Mouse (Mus musculus): ENCODE data around the gene Prex1. TPM values are rescaled to one million over a fixed set of nuclear protein-coding genes. Genes with fewer than 3 reads are reported as not detected.

Gene Prex1
- polyA plus RNA-seq, 1 experiment from 2014 or later = 12.0 TPM

DNA sequence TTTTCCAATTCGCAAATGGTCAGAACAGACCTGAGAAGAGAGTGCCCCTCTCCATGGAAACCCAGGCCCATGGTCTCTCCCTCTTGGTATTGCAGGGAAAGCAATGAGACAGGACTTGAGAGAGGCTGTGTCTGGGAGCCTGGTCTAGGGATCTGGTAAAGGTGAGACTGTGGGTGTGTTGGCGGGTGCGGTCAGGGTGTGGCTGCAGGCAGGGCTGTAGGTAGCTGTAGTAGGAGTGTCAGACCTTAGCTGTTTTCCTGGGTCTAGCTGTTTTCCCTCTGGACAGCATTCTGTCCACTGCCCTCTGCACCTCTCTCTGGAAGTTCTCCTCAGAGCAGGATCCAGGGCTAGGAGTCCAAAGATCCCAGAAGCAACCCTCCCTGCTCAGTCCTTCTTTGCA is 141.3 kb downstream of the Prex1 start:
- Histone ChIP-seq H3K36me3 (peaks cover 35% of the 10 kb centered on the region), H3K27ac (ENCODE audit: poor library complexity, severe bottlenecking) (no peak overlapping the region)
- ATAC-seq (ENCODE audit: insufficient number of reproducible peaks, low FRiP score) = no peak

DNA sequence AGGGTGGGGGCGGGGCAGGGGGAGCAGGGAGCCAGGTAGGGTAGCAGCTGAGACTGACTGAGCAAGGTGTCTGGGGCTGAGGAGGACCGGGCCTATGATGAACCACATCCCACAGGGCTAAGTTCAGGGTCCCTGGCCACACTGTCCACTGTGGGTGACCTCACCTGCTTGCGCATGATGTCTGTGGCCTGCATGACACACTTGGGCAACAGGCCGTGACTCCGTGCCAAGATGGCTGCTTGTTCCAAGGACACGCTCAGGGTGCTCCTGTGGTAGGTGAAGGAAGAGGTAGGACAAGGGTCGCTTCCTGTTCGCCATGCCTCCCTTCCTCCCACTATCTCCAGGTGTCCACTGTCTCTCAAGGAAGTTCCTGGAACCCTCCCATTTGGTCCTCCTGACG is 144.4 kb downstream of the Prex1 start:
- Histone ChIP-seq H3K4me3 (no peak overlapping the region), H3K27ac (ENCODE audit: poor library complexity, severe bottlenecking) (no peak overlapping the region), H3K9ac (no peak overlapping the region), H3K9me3 (replicated peaks) (no peaks in the 10 kb centered on the region), H3K4me2 (no peak overlapping the region), H3K36me3 (peaks cover 39% of the 10 kb centered on the region), H3K27me3 (replicated peaks) (no peaks in the 10 kb centered on the region), H3K4me1 (replicated peaks) (no peaks in the 10 kb centered on the region; the same call in none of the 2 replicates)
- WGBS = 82% methylated on average over 9 of the region's 9 CpGs
- no peak for ATAC-seq (ENCODE audit: insufficient number of reproducible peaks, low FRiP score)

More for the DNA sequence above, 141.3 kb downstream of the Prex1 start:
- H3K4me3 ChIP-seq = no peak overlapping the region
- no peaks in the 10 kb centered on the region for H3K9me3 ChIP-seq (replicated peaks)
- no peak overlapping the region for H3K9ac ChIP-seq
- no peak overlapping the region for H3K4me2 ChIP-seq
- H3K27me3 ChIP-seq (replicated peaks) = no peaks in the 10 kb centered on the region
- H3K4me1 ChIP-seq (replicated peaks) = peaks cover 5% of the 10 kb centered on the region
- WGBS = 95% methylated on average over 3 of the region's 3 CpGs

DNA sequence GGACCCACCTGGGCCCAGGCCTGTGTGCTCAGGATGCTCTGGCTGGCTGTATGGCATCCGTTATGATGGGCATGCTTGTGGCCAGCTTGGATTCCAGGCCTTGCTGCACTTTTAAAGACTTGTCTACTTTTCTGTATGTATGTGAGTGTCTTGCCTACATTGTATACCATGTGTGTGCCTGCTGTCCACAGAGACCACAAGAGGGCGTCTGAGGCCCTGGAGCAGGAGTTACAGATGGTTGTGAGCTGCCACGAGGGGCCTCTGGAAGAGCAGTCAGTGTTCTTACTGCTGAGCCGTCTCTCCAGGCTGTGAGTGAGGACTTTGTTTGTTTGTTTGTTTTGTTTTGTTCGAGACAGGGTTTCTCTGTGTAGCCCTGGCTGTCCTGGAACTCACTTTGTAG is 148.1 kb downstream of the Prex1 start:
- 70% methylated on average over 5 of the region's 5 CpGs for WGBS
- H3K36me3 ChIP-seq = peaks cover 23% of the 10 kb centered on the region
- H3K9ac ChIP-seq = no peak overlapping the region
- H3K27me3 ChIP-seq (replicated peaks) = no peaks in the 10 kb centered on the region
- no peak overlapping the region for H3K4me2 ChIP-seq
- H3K4me3 ChIP-seq = no peak overlapping the region
- H3K4me1 ChIP-seq (replicated peaks) = no peaks in the 10 kb centered on the region; the same call in none of the 2 replicates
- no peak for ATAC-seq (ENCODE audit: insufficient number of reproducible peaks, low FRiP score)
- no peak overlapping the region for H3K27ac ChIP-seq (ENCODE audit: poor library complexity, severe bottlenecking)
- H3K9me3 ChIP-seq (replicated peaks) = no peaks in the 10 kb centered on the region

DNA sequence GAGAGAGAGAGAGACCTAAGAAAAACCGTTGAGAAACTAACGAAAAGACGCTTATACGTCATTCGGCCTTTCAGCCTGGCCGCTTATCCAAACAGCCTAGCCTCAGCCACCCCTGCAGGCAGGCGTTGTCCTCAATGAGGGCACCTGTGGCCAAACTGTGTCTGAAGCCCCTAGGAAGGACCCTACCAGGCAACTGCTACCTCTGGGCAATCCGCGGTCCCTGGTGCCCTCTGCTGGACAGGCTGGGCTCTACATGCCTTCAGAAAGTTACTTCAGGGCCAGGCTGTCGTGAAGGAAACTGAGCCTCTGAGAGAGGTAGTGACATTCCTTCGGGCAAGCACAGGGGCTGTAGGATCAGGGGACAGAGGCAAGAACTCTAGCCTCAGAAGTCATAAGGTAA is 149.2 kb downstream of the Prex1 start:
- H3K4me1 ChIP-seq (replicated peaks) = no peaks in the 10 kb centered on the region; the same call in none of the 2 replicates
- no peak overlapping the region for H3K9ac ChIP-seq
- no peaks in the 10 kb centered on the region for H3K27me3 ChIP-seq (replicated peaks)
- peak overlapping the region; percentile 48 for H3K4me2 ChIP-seq
- 0 out of 2 replicates have a peak, but pooled peaks have one; percentile 51 for ATAC-seq (ENCODE audit: insufficient number of reproducible peaks, low FRiP score)
- peaks cover 18% of the 10 kb centered on the region for H3K36me3 ChIP-seq
- no peaks in the 10 kb centered on the region for H3K9me3 ChIP-seq (replicated peaks)
- no peak overlapping the region for H3K27ac ChIP-seq (ENCODE audit: poor library complexity, severe bottlenecking)
- no peak overlapping the region for H3K4me3 ChIP-seq
- 8% methylated on average over 11 of the region's 11 CpGs for WGBS

DNA sequence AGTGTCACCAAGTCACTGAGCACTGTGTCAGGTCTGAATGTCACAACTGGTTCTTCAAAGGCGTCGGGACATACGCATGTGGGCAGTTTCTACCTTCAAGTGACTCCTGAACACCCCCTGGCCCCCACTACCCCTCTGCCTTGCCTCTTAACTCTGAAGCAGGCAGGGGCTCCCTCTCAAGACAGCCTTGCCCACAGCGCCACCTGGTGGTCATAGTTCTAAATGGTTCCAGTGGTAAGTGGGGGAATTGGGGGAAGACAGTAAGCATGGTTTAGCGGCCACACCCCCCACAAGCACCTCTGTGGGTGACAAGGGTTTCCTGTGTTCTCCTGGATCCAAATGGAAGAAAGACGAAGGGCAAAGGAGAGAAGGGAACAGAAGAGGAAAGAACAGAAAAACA is 149.7 kb downstream of the Prex1 start:
- Histone ChIP-seq H3K4me3 (no peak overlapping the region), H3K4me1 (replicated peaks) (no peaks in the 10 kb centered on the region; the same call in none of the 2 replicates), H3K9ac (no peak overlapping the region), H3K36me3 (peaks cover 18% of the 10 kb centered on the region), H3K4me2 (peak overlapping the region; percentile 48), H3K9me3 (replicated peaks) (no peaks in the 10 kb centered on the region), H3K27ac (ENCODE audit: poor library complexity, severe bottlenecking) (no peak overlapping the region), H3K27me3 (replicated peaks) (no peaks in the 10 kb centered on the region)
- WGBS = 10% methylated on average over 6 of the region's 6 CpGs
- 0 out of 2 replicates have a peak, but pooled peaks have one; percentile 38 for ATAC-seq (ENCODE audit: insufficient number of reproducible peaks, low FRiP score)

DNA sequence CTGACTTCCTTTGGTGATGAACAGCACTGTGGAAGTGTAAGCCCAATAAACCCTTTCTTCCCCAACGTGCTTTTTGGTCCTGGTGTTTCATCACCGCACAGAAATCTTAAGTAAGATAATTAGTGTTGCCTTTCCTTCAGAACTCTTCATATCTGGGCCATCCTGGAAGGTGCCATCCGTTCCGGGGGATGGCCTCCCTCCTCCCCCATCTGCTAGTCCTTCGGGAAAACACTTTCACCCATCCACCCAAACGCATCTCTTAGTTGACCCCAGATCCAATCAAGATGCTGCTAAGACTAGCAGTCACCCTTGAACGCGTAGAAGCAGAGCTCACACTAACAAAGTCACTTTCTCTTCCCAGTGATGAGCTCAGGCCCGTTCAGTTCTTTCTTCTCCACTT is 150.6 kb downstream of the Prex1 start:
- Histone ChIP-seq H3K4me3 (no peak overlapping the region), H3K4me1 (replicated peaks) (no peaks in the 10 kb centered on the region; the same call in none of the 2 replicates), H3K27ac (ENCODE audit: poor library complexity, severe bottlenecking) (no peak overlapping the region), H3K9me3 (replicated peaks) (no peaks in the 10 kb centered on the region), H3K36me3 (peaks cover 12% of the 10 kb centered on the region), H3K27me3 (replicated peaks) (no peaks in the 10 kb centered on the region), H3K9ac (no peak overlapping the region), H3K4me2 (no peak overlapping the region)
- ATAC-seq (ENCODE audit: insufficient number of reproducible peaks, low FRiP score) = no peak
- 88% methylated on average over 9 of the region's 9 CpGs for WGBS

DNA sequence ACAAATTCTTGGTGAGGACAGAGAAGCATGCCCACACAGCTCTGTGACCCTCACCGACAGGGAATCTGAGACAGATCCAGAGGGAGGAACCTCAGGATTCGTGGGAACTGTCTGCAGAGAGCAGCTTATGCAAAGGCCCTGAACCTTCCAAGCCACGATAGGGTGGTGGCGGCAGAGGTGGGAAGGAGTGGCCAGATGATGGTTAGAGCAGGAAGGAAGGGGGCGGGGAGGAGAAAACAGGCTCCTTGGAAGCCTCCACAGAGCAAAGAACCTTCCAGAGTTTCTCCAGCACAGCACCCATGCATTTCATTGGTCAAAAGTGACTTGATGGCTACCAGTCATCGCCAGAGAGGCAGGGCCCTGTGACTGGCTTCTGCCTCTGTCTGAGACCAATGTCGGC is 151.9 kb downstream of the Prex1 start:
- WGBS = 51% methylated on average over 7 of the region's 7 CpGs
- Histone ChIP-seq H3K27ac (ENCODE audit: poor library complexity, severe bottlenecking) (no peak overlapping the region), H3K4me1 (replicated peaks) (no peaks in the 10 kb centered on the region; the same call in 1 of the 2 replicates), H3K36me3 (peaks cover 4% of the 10 kb centered on the region; the same call in 1 of the 2 replicates), H3K9me3 (replicated peaks) (no peaks in the 10 kb centered on the region), H3K4me2 (no peak overlapping the region), H3K27me3 (replicated peaks) (no peaks in the 10 kb centered on the region), H3K9ac (no peak overlapping the region), H3K4me3 (no peak overlapping the region)
- ATAC-seq (ENCODE audit: insufficient number of reproducible peaks, low FRiP score) = no peak

DNA sequence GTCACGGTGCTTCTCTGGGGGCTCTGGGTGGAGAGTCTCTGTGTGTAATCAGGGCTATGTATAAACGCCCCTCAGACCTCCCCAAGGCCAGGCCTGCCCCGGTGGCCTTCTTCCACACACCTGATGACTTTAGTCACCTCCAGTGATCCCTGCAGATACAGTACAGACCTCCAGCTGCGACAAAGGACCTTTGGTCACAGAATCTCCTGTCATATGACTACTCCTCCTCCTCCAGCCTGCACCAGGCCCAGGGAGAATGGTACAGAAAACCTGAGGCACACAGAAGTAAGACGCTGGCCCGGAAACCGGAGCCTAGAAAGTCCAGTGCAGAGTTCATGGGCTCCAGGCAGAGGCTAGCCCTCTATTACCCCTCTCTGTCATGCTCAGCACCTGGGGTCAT is 152.8 kb downstream of the Prex1 start:
- Histone ChIP-seq H3K4me2 (no peak overlapping the region), H3K27me3 (replicated peaks) (no peaks in the 10 kb centered on the region), H3K4me1 (replicated peaks) (no peaks in the 10 kb centered on the region; the same call in 1 of the 2 replicates), H3K9ac (no peak overlapping the region), H3K27ac (ENCODE audit: poor library complexity, severe bottlenecking) (no peak overlapping the region), H3K36me3 (peaks cover 4% of the 10 kb centered on the region; the same call in 1 of the 2 replicates), H3K4me3 (no peak overlapping the region), H3K9me3 (replicated peaks) (no peaks in the 10 kb centered on the region)
- 80% methylated on average over 7 of the region's 7 CpGs for WGBS
- ATAC-seq (ENCODE audit: insufficient number of reproducible peaks, low FRiP score) = no peak

DNA sequence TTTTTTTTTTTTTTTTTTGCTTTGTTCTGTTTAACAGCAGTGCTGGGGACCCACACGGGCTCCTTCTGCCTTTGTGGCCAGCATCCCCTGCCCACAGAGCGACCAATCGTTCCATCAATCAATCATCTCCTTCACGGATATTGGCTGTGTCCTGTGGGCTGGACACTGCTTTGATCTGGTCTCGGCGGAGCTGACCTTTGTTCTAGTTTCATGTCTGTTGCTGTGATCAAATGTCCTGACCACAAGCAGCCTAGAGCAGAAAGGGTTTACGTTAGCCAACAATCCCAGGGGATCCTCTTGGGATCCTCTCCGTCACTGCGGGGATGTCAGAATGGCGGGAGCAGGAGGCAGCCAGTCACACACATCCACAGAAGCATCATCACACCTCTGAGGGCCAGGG is 154.1 kb downstream of the Prex1 start:
- Histone ChIP-seq H3K9me3 (replicated peaks) (no peaks in the 10 kb centered on the region), H3K27me3 (replicated peaks) (no peaks in the 10 kb centered on the region), H3K27ac (ENCODE audit: poor library complexity, severe bottlenecking) (no peak overlapping the region), H3K4me1 (replicated peaks) (no peaks in the 10 kb centered on the region; the same call in none of the 2 replicates), H3K4me2 (no peak overlapping the region), H3K9ac (no peak overlapping the region), H3K4me3 (no peak overlapping the region), H3K36me3 (no peaks in the 10 kb centered on the region)
- WGBS = 46% methylated on average over 10 of the region's 10 CpGs
- ATAC-seq (ENCODE audit: insufficient number of reproducible peaks, low FRiP score) = no peak

DNA sequence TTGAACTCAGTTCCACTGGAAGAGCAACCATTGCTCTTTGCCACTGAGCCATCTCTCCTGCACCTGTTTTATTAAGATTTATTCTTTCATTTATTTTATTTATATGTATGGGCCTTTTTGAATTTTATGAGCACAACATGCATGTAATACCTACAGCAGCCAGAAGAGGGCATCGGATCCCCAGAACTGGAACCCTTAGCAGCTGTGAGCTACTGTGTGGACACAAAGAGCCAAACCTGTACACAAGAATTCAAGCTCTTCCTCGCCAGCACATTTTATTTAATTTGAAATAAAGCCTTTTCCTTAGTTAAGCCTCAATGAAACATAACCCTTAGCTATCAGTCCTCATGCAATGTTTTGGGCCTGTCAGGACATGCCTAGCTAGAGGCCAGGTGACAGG is 158.1 kb downstream of the Prex1 start:
- WGBS = 57% methylated on average over 2 of the region's 2 CpGs
- Histone ChIP-seq H3K27me3 (replicated peaks) (no peaks in the 10 kb centered on the region), H3K27ac (ENCODE audit: poor library complexity, severe bottlenecking) (no peak overlapping the region), H3K9me3 (replicated peaks) (no peaks in the 10 kb centered on the region), H3K4me1 (replicated peaks) (peaks cover 24% of the 10 kb centered on the region), H3K4me3 (no peak overlapping the region), H3K9ac (no peak overlapping the region), H3K36me3 (no peaks in the 10 kb centered on the region), H3K4me2 (no peak overlapping the region)
- no peak for ATAC-seq (ENCODE audit: insufficient number of reproducible peaks, low FRiP score)

DNA sequence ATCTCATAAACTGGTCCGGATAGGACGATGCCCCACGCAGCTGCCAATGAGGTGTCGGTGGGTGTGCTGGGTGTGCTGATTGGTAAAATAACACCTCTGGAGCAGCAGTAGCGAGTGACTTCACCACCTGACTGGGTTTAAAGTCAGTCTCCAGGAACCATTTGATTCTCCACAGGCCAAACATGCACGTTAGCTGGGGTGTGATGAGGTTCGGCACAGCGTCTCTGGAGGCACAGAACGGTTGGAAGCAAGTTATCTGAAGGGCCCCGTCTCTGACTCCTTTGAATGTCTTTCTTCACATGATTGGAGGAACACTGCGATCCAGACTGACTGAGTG is 159.5 kb downstream of the Prex1 start:
- Histone ChIP-seq H3K4me2 (no peak overlapping the region), H3K4me1 (replicated peaks) (peaks cover 24% of the 10 kb centered on the region), H3K27ac (ENCODE audit: poor library complexity, severe bottlenecking) (no peak overlapping the region), H3K36me3 (no peaks in the 10 kb centered on the region), H3K9me3 (replicated peaks) (no peaks in the 10 kb centered on the region), H3K4me3 (no peak overlapping the region), H3K27me3 (replicated peaks) (no peaks in the 10 kb centered on the region), H3K9ac (no peak overlapping the region)
- ATAC-seq (ENCODE audit: insufficient number of reproducible peaks, low FRiP score) = no peak
- 72% methylated on average over 11 of the region's 11 CpGs for WGBS

DNA sequence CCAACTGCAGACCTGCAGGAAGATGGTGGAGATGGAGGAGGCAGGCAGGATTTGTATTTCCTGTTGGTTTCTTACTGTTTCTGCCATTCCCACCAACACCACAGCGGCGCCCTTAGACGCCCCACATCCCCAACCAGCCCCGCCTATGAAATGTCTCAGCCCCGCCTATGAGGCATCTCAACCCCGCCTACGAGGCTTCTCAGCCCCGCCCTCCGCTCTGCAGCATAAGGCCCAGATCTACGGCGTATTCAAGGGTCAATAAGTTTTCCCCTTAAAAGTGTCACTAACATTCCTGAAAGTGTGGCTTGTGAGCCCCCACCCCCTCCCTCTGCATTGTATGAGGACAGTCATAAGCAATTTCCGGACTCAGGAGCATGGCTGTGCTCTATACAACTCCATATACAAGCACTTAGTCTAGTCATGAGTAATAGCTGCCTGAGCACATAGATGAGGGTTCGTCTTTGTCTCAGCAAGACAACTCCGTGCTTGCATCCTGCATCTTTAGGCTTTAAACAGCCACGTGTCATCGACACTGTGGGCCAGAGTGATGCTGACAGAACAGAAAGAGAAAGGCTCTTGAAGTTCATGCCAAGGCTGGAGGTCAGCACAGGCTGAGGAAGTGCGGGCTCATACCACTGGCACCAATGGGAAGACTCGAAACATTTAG is 160.0 kb downstream of the Prex1 start:
- 0 out of 2 replicates have a peak overlapping the region, but pooled peaks have one; percentile 8 for H3K27ac ChIP-seq (ENCODE audit: poor library complexity, severe bottlenecking)
- H3K27me3 ChIP-seq (replicated peaks) = no peaks in the 10 kb centered on the region
- H3K9me3 ChIP-seq (replicated peaks) = no peaks in the 10 kb centered on the region
- peak overlapping the region; percentile 13; the same call in 1 of the 2 replicates for H3K4me2 ChIP-seq
- no peaks in the 10 kb centered on the region for H3K36me3 ChIP-seq
- peaks cover 24% of the 10 kb centered on the region for H3K4me1 ChIP-seq (replicated peaks)
- H3K9ac ChIP-seq = no peak overlapping the region
- 27% methylated on average over 18 of the region's 18 CpGs for WGBS
- H3K4me3 ChIP-seq = no peak overlapping the region
- ATAC-seq (ENCODE audit: insufficient number of reproducible peaks, low FRiP score) = peak; percentile 65
